Mouse (Mus musculus) lung, adult 2 months (tissue): ENCODE measurements at regions not wholly inside any gene's neighbourhood (a gene's known extent, or its start where the extent isn't known, plus 50 kb on each side); places are given as distances from the start of the nearest gene placed in this dataset.

Experiments used
- DNase-seq: peaks from one replicate; pipeline ENCODE4 v3.0.0; 2022
- H3K4me1 ChIP-seq: fragments of 200-500 bp; 2 replicates; pipeline ENCODE4 v1.6.1; 2011; ENCODE audit warnings: low read length; ENCODE audit not compliant: control insufficient read depth, insufficient read depth
- H3K4me3 ChIP-seq: fragments of 200-500 bp; replicated peaks from 2 replicates; pipeline ENCODE3; 2011; ENCODE audit warnings: low read depth, mild to moderate bottlenecking, control low read depth, low read length; ENCODE audit errors: extremely low read depth
- CTCF ChIP-seq: fragments of 200-500 bp; IDR thresholded peaks from 2 replicates; pipeline ENCODE4 v1.5.1; 2011; ENCODE audit warnings: mild to moderate bottlenecking, low read length, control low read depth; ENCODE audit not compliant: insufficient read depth
- POLR2A ChIP-seq: fragments of 200-500 bp; IDR thresholded peaks from 2 replicates; pipeline ENCODE4 v1.6.1; 2011; ENCODE audit warnings: low read depth, mild to moderate bottlenecking, control low read depth, low read length, borderline replicate concordance; ENCODE audit errors: extremely low read depth
- WGBS: fragments of 180-500 bp; shearing (Covaris S2); methylation state at CpG from one replicate; pipeline ENCODE4 v1.1.7; 2018; 5-methylcytosine and 5-hydroxymethylcytosine counted together

- no peak overlapping the region for H3K4me3 ChIP-seq
- TF ChIP-seq POLR2A (no peak), CTCF (no peak)
- no peaks in the 10 kb centered on the region for H3K4me1 ChIP-seq
- DNase-seq: no peak
- 72% methylated on average over 11 of the region's 11 CpGs for WGBS
These were observed 271.2 kb upstream of the Arrdc3 start for GRCm38 (mm10) chr13:80611937-80612336.

GRCm38 (mm10) chr13:80613167-80613883, 269.9 kb upstream of the Arrdc3 start:
- no peak for DNase-seq
- WGBS: 77% methylated on average over 9 of the region's 9 CpGs
- Histone ChIP-seq H3K4me3 (no peak overlapping the region), H3K4me1 (no peaks in the 10 kb centered on the region)
- TF ChIP-seq CTCF: no peak
- no peak for TF ChIP-seq POLR2A

DNA sequence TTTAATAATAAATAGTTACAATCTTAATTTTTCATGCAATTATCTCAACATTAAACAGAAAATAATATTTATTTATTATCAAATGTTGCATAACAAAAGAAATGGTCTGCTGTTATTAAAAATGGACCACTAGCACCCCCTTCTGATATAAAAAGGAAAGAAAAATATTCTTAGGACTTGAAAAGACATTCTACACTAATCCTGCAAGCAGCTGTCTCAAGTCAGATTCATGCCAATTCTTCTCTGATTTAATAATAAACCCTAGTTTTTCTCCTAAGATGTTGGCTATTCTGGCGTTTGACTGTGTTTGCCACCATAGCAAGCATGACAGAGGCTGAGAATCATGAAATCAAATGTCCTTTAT, 269.3 kb upstream of the Arrdc3 start:
- WGBS: 40% methylated on average over 1 of the region's 1 CpGs
- Histone ChIP-seq H3K4me3 (no peak overlapping the region), H3K4me1 (no peaks in the 10 kb centered on the region)
- DNase-seq: no peak
- TF ChIP-seq POLR2A (no peak), CTCF (no peak)

GRCm38 (mm10) chr13:80614971-80615370, 268.2 kb upstream of the Arrdc3 start:
- Histone ChIP-seq H3K4me3 (no peak overlapping the region), H3K4me1 (no peaks in the 10 kb centered on the region)
- no peak for DNase-seq
- TF ChIP-seq POLR2A (no peak), CTCF (no peak)
- WGBS: 71% methylated on average over 5 of the region's 5 CpGs

DNA sequence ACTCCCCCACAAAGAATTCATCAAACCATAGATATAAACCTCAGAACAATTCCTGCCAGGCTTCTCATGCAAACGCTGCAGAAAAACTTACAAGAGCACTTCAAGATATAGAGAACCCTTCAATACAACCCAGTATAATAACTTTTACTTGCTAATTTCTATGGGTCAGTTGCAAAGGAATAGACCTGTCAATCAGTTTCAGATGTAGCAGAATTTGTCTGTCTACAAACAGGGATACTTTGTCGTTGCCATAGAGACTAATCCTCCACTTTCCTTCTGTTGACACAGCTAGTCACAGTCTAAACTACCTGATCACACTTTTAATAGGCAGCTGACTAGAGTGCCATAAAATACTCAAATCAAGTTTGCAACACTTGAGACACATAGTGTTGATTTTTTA, 260.2 kb upstream of the Arrdc3 start:
- Histone ChIP-seq H3K4me1 (no peaks in the 10 kb centered on the region), H3K4me3 (no peak overlapping the region)
- WGBS: 60% methylated on average over 2 of the region's 2 CpGs
- TF ChIP-seq CTCF: no peak
- TF ChIP-seq POLR2A: no peak
- DNase-seq: no peak

GRCm38 (mm10) chr13:80641334-80641733, 241.8 kb upstream of the Arrdc3 start:
- H3K4me3 ChIP-seq: no peak overlapping the region
- no peak for DNase-seq
- TF ChIP-seq CTCF (no peak), POLR2A (no peak)
- 66% methylated on average over 2 of the region's 2 CpGs for WGBS
- no peaks in the 10 kb centered on the region for H3K4me1 ChIP-seq

DNA sequence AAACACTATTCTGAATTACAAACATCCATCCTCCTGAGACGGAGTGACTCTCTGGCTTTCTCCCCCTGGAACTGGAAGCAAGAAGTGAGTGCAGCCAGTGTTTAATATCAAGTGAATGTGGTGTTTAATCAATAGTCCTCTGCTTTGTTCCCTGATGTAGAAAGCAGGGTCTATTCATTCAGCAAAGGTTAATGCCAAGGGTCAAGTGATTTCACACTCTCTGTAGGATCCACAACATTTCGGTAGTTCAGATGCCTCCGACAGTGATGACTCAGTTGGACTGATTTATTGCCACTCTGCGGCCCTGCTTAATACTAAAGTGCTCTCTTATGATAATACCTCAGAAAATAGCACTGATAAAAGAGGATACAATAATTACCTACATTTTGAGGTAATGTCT, 235.6 kb upstream of the Arrdc3 start:
- H3K4me1 ChIP-seq: no peaks in the 10 kb centered on the region
- 61% methylated on average over 4 of the region's 4 CpGs for WGBS

GRCm38 (mm10) chr13:80652967-80653539, 230.1 kb upstream of the Arrdc3 start:
- TF ChIP-seq CTCF (no peak), POLR2A (no peak)
- 82% methylated on average over 8 of the region's 8 CpGs for WGBS

More for the DNA sequence above, 235.6 kb upstream of the Arrdc3 start:
- TF ChIP-seq CTCF (no peak), POLR2A (no peak)
- no peak for DNase-seq
- no peak overlapping the region for H3K4me3 ChIP-seq

DNA sequence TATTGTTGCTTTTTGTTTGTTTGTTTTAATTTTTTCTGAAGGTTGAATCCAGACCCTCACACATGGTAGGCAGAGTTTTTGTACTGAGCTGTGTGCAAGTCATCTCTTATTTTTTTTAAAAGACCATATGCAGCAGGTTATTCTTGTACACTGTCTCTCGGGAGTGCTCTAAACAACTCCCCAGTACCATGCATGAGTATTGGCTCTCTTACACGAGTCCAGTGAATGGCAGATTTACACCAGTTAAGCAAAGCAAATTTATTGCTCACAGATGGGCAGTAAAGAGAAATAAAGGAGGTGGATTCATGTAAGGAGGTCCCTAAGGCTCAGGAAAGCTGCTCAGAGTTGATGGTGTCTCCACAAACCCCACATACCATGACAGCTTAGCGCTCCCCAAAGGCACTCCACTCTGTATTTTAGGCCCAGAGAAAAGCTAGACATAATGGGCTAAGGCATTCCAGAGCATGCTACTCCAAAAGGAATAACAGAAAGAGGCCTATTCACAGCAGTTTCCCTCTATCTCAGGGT, 216.9 kb upstream of the Arrdc3 start:
- WGBS: 70% methylated on average over 3 of the region's 3 CpGs
- TF ChIP-seq POLR2A (no peak), CTCF (no peak)
- DNase-seq: no peak
- Histone ChIP-seq H3K4me1 (no peaks in the 10 kb centered on the region), H3K4me3 (no peak overlapping the region)

More at GRCm38 (mm10) chr13:80652967-80653539, 230.1 kb upstream of the Arrdc3 start:
- Histone ChIP-seq H3K4me3 (no peak overlapping the region), H3K4me1 (no peaks in the 10 kb centered on the region)
- no peak for DNase-seq

GRCm38 (mm10) chr13:80689871-80690270, 193.3 kb upstream of the Arrdc3 start:
- no peak for DNase-seq
- no peak for TF ChIP-seq POLR2A
- no peak for TF ChIP-seq CTCF
- no peaks in the 10 kb centered on the region for H3K4me1 ChIP-seq
- H3K4me3 ChIP-seq: no peak overlapping the region
